Mouse (Mus musculus) heart, postnatal 0 days (tissue): ENCODE data around the gene Pla1a.

Source experiments
- CTCF ChIP-seq: IDR thresholded peaks from 2 replicates; pipeline ENCODE4 v1.5.1; 2016; ENCODE audit warnings: antibody characterized with exemption, control low read depth, low read depth
- EP300 ChIP-seq: IDR thresholded peaks from 2 replicates; pipeline ENCODE4 v1.6.1; 2016; ENCODE audit warnings: antibody characterized with exemption, low read depth

- TF ChIP-seq EP300 (no peak), CTCF (no peak)
These were observed 55.4 kb downstream of the Pla1a start for GRCm38 (mm10) chr16:38377546-38377945.
